26 mouse cellular contexts compared by ENCODE assay signal in the genomic region with DNA sequence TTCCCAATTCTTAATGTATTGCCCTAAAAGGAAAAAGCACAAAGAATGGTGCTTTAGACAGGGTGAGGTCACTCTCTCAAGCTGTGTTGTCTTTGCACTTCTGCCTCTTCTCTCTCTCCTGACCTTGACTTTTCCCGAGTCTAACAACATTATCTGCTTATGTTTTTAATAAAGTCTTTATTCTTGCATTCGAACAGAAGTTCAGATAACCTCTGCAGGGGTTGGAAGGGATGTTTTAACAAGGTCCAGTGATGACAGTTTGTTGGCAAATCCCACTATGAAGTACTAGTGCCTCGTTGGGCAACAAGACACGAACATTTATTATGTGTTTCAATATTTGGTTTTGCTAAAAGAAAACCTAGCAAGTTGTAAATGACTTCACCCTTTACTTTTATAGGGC. TPM values are rescaled to one million over a fixed set of nuclear protein-coding genes. Genes with fewer than 3 reads are reported as not detected.
DNase-seq lines count a peak whose midpoint lies in the region; ATAC-seq and TF ChIP-seq lines count a peak whose summit lies in the region.
"Had no signal": no experiment of that assay in that cellular context is flagged by ENCODE, and none has a peak within 500 bp of the region (broad histone marks: within the 10 kb centered on the region; RNA-seq: fewer than 3 reads in every experiment).

No protein-coding gene starts in this region.

- ATAC-seq in lung, embryonic 14.5 days (ENCODE audit: insufficient read depth), result no peak
- ATAC-seq: forebrain, embryonic 15.5 days; hindbrain, embryonic 16.5 days; intestine, embryonic 15.5 days had no signal

- H3K9me3 ChIP-seq in heart, embryonic 10.5 days, result no peaks in the 10 kb centered on the region
- no peaks in the 10 kb centered on the region for H3K9me3 ChIP-seq in lung, embryonic 14.5 days (ENCODE audit: low read depth, low read length)
- H3K9me3 ChIP-seq: embryonic facial prominence, embryonic 12.5 days; embryonic facial prominence, embryonic 15.5 days; forebrain, embryonic 12.5 days; forebrain, embryonic 15.5 days; G1E; heart, embryonic 13.5 days; hindbrain, embryonic 10.5 days; hindbrain, embryonic 13.5 days; intestine, embryonic 15.5 days had no signal

- no peak overlapping the region for H3K4me3 ChIP-seq in heart, adult 2 months
- no peak overlapping the region for H3K4me3 ChIP-seq in heart, embryonic 10.5 days
- no peak overlapping the region for H3K4me3 ChIP-seq in lung, embryonic 14.5 days (ENCODE audit: low read depth, low read length)
- no peak overlapping the region for H3K4me3 ChIP-seq in embryonic fibroblast, embryonic 13.5 days (ENCODE audit: insufficient read depth, low read length)
- H3K4me3 ChIP-seq: embryonic facial prominence, embryonic 12.5 days; embryonic facial prominence, embryonic 15.5 days; erythroblast, embryonic 14.5 days; intestine, embryonic 15.5 days had no signal

- H3K79me2 ChIP-seq in heart, adult 2 months (replicated peaks; ENCODE audit: control insufficient read depth, insufficient read depth, low read length), result peaks cover 11% of the 10 kb centered on the region

- H3K27me3 ChIP-seq in heart, adult 2 months (ENCODE audit: control insufficient read depth, insufficient read depth, low read length), result no peaks in the 10 kb centered on the region
- H3K27me3 ChIP-seq in heart, embryonic 10.5 days (ENCODE audit: insufficient read depth, poor library complexity, severe bottlenecking), result peaks cover 42% of the 10 kb centered on the region
- 0 out of 2 replicates have a peak, but pooled peaks cover 24% of the 10 kb centered on the region for H3K27me3 ChIP-seq in lung, embryonic 14.5 days (ENCODE audit: insufficient read depth, low read length)
- H3K27me3 ChIP-seq: CH12.LX; embryonic facial prominence, embryonic 15.5 days; forebrain, embryonic 15.5 days; hindbrain, embryonic 13.5 days had no signal

- TF ChIP-seq EP300 in heart, adult 2 months (IDR thresholded peaks at IDR 0.05; ENCODE audit: insufficient read depth, low read depth, low read length), result no peak

- DNase-seq in cerebellum, adult 9-10 months, result peak; percentile 26
- no peak for DNase-seq in cerebellum, adult 11-12 months
- no peak for DNase-seq in heart, adult 2 months
- DNase-seq in heart, embryonic 10.5 days (ENCODE audit: low spot score), result no peak
- peak; percentile 64 for DNase-seq in lung, embryonic 14.5 days
- DNase-seq in lung, postnatal 25 days (ENCODE audit: low spot score), result no peak
- no peak for DNase-seq in adrenal gland, adult 8-10 months
- DNase-seq: adrenal gland, adult 2 months; adrenal gland, postnatal 25 days; B cell, adult 2 months; gastrocnemius, postnatal 25 days; heart, postnatal 36 days; kidney, adult 11 months had no signal

- H3K36me3 ChIP-seq in heart, adult 2 months (ENCODE audit: control insufficient read depth, insufficient read depth, low read length), result peaks cover 3% of the 10 kb centered on the region
- H3K36me3 ChIP-seq in heart, embryonic 10.5 days, result no peaks in the 10 kb centered on the region
- no peaks in the 10 kb centered on the region for H3K36me3 ChIP-seq in lung, embryonic 14.5 days (ENCODE audit: insufficient read depth)
- H3K36me3 ChIP-seq: embryonic facial prominence, embryonic 12.5 days; embryonic facial prominence, embryonic 15.5 days; forebrain, embryonic 12.5 days; forebrain, embryonic 15.5 days; heart, embryonic 13.5 days; hindbrain, embryonic 10.5 days; hindbrain, embryonic 13.5 days; intestine, embryonic 15.5 days had no signal

- no peak for TF ChIP-seq POLR2A in heart, adult 2 months (IDR thresholded peaks at IDR 0.05; ENCODE audit: insufficient read depth, low read depth, low read length)
- TF ChIP-seq POLR2A in embryonic fibroblast, embryonic 13.5 days (IDR thresholded peaks at IDR 0.05; ENCODE audit: low read depth, low read length), result no peak

- H3K9ac ChIP-seq in heart, adult 2 months (ENCODE audit: low read depth, low read length), result no peak overlapping the region
- H3K9ac ChIP-seq in lung, embryonic 14.5 days, result no peak overlapping the region
- H3K9ac ChIP-seq: embryonic facial prominence, embryonic 12.5 days; embryonic facial prominence, embryonic 15.5 days; forebrain, embryonic 12.5 days; heart, embryonic 13.5 days; intestine, embryonic 15.5 days had no signal

- H3K4me1 ChIP-seq in heart, adult 2 months (ENCODE audit: control insufficient read depth, insufficient read depth, low read length), result peaks cover 12% of the 10 kb centered on the region
- H3K4me1 ChIP-seq in heart, embryonic 10.5 days, result peaks cover 31% of the 10 kb centered on the region
- peaks cover 3% of the 10 kb centered on the region; the same call in 1 of the 2 replicates for H3K4me1 ChIP-seq in lung, embryonic 14.5 days (ENCODE audit: insufficient read depth)
- H3K4me1 ChIP-seq in embryonic fibroblast, embryonic 13.5 days (ENCODE audit: control insufficient read depth, insufficient read depth, low read length), result 0 out of 2 replicates have a peak, but pooled peaks cover 2% of the 10 kb centered on the region

- no peak for TF ChIP-seq CTCF in heart, adult 2 months (IDR thresholded peaks at IDR 0.05)
- TF ChIP-seq CTCF in lung, embryonic 14.5 days (IDR thresholded peaks at IDR 0.05; ENCODE audit: low read depth), result no peak
- no peak for TF ChIP-seq CTCF in embryonic fibroblast, embryonic 13.5 days (IDR thresholded peaks at IDR 0.05; ENCODE audit: borderline replicate concordance, insufficient read depth, low read length)

- H3K27ac ChIP-seq in heart, adult 2 months, result peak overlapping the region; percentile 33; the same call in 1 of the 2 replicates
- H3K27ac ChIP-seq in heart, embryonic 10.5 days, result no peak overlapping the region
- H3K27ac ChIP-seq in lung, embryonic 14.5 days (ENCODE audit: low read depth), result no peak overlapping the region
- H3K27ac ChIP-seq in embryonic fibroblast, embryonic 13.5 days (ENCODE audit: insufficient read depth, low read length), result 0 out of 2 replicates have a peak overlapping the region, but pooled peaks have one; percentile 21
- H3K27ac ChIP-seq: embryonic facial prominence, embryonic 12.5 days; embryonic facial prominence, embryonic 15.5 days; forebrain, embryonic 12.5 days; forebrain, embryonic 15.5 days; heart, embryonic 13.5 days; hindbrain, embryonic 10.5 days; intestine, embryonic 15.5 days had no signal

- 34% methylated on average over 4 of the region's 4 CpGs for WGBS in heart, adult 2 months
- WGBS in heart, embryonic 10.5 days, result 65% methylated on average over 4 of the region's 4 CpGs
- WGBS in lung, embryonic 14.5 days, result 14% methylated on average over 4 of the region's 4 CpGs

- intact Hi-C loops in heart, adult 2 months (cut with DNase I), result loop anchor here (1.0 to 5.0 kb wide), 3 partner anchors 234 to 404 kb away; no protein-coding TSS in a partner anchor

- H3K4me2 ChIP-seq in lung, embryonic 14.5 days, result no peak overlapping the region

RNA-seq across cellular contexts. Expression of a gene that starts 1.9 kb away (rescaled TPM):
- 10 to 100 TPM; 50.6 to 55.4 TPM for total RNA-seq in heart, adult 2 months (2021)
- polyA plus RNA-seq in heart, adult 2 months (2012; rRNA removed), result 28.2 and 42.9 TPM in 2 replicates
- 2.0 and 3.6 TPM in 2 replicates for polyA plus RNA-seq in heart, embryonic 10.5 days (2016; fragmentation: Nextera tagmentation; extraction: Ambion mirVana)
- polyA plus RNA-seq in lung, embryonic 14.5 days (2014; fragmentation: Nextera tagmentation; extraction: Ambion mirVana), result 3.1 and 5.7 TPM in 2 replicates
- 55.2 and 102 TPM in 2 replicates for polyA plus RNA-seq in embryonic fibroblast, embryonic 13.5 days (2011; ENCODE audit: insufficient read length, low read depth, missing spikeins)
- total RNA-seq in adrenal gland, adult 8-10 months (2022), result 10 to 100 TPM; 36.6 to 49.5 (median 41.8) TPM

Comparison
In these comparisons a context has a peak if more than half of its experiments do, and no peak if none do; other contexts are left out.
1. DNase-seq: peak in cerebellum, adult 9-10 months (single experiment) and lung, embryonic 14.5 days (single experiment); none in cerebellum, adult 11-12 months (single experiment), heart, adult 2 months (0 of 2), heart, embryonic 10.5 days (single experiment), lung, postnatal 25 days (single experiment) and adrenal gland, adult 8-10 months (single experiment).
2. H3K27ac ChIP-seq: peak in heart, adult 2 months (single experiment) and embryonic fibroblast, embryonic 13.5 days (single experiment); none in heart, embryonic 10.5 days (single experiment) and lung, embryonic 14.5 days (single experiment).